13 mouse cellular contexts compared by ENCODE assay signal in genomic region chr1:54046923-54047322, GRCm38 (mm10).
DNase-seq lines count a peak whose midpoint lies in the region; ATAC-seq and TF ChIP-seq lines count a peak whose summit lies in the region.
"Had no signal": no experiment of that assay in that cellular context is flagged by ENCODE, and none has a peak within 500 bp of the region (broad histone marks: within the 10 kb centered on the region; RNA-seq: fewer than 3 reads in every experiment).

No protein-coding gene starts in this region.

- no peak for ATAC-seq in kidney, postnatal 0 days (replicated peaks; ENCODE audit: low FRiP score, low read depth)
- no peak for ATAC-seq in kidney, embryonic 14.5 days (ENCODE audit: low FRiP score, low TSS enrichment)
- ATAC-seq in heart, embryonic 11.5 days (replicated peaks; ENCODE audit: insufficient number of reproducible peaks, low FRiP score, low TSS enrichment) = no peak; the same call in 1 of the 2 replicates
- no peak for ATAC-seq in midbrain, embryonic 15.5 days (replicated peaks)

- 43% methylated on average over 1 of the region's 1 CpGs for WGBS in kidney, postnatal 0 days
- 39% methylated on average over 1 of the region's 1 CpGs for WGBS in kidney, embryonic 14.5 days
- WGBS in heart, embryonic 11.5 days (ENCODE audit: insufficient replicate concordance) = 19% methylated on average over 1 of the region's 1 CpGs
- 69% methylated on average over 1 of the region's 1 CpGs for WGBS in midbrain, embryonic 15.5 days

- no peak for TF ChIP-seq CTCF in kidney, postnatal 0 days (IDR thresholded peaks at IDR 0.05; ENCODE audit: low read depth)

- no peaks in the 10 kb centered on the region for H3K4me1 ChIP-seq in kidney, postnatal 0 days (replicated peaks; ENCODE audit: insufficient read depth, low read length)
- H3K4me1 ChIP-seq in kidney, embryonic 14.5 days (ENCODE audit: control insufficient read depth, insufficient read depth, low read length) = no peaks in the 10 kb centered on the region
- peaks cover 29% of the 10 kb centered on the region for H3K4me1 ChIP-seq in heart, embryonic 11.5 days (ENCODE audit: control insufficient read depth, insufficient read depth, low read length)
- no peaks in the 10 kb centered on the region for H3K4me1 ChIP-seq in midbrain, embryonic 15.5 days
- H3K4me1 ChIP-seq: limb, embryonic 12.5 days; lung, embryonic 15.5 days had no signal

- H3K9ac ChIP-seq in kidney, postnatal 0 days (ENCODE audit: low read depth, low read length) = no peak overlapping the region
- H3K9ac ChIP-seq in kidney, embryonic 14.5 days (ENCODE audit: low read depth, low read length) = no peak overlapping the region
- no peak overlapping the region for H3K9ac ChIP-seq in heart, embryonic 11.5 days (ENCODE audit: low read depth, low read length)
- H3K9ac ChIP-seq in midbrain, embryonic 15.5 days = no peak overlapping the region
- H3K9ac ChIP-seq: heart, embryonic 15.5 days; limb, embryonic 12.5 days; lung, embryonic 15.5 days had no signal

- peak; percentile 4 for DNase-seq in kidney, postnatal 0 days (ENCODE audit: low spot score)
- peak; percentile 96 for DNase-seq in heart, adult 11 months
- DNase-seq in kidney, postnatal 36 days = peak; percentile 11 to 49
- no peak for DNase-seq in right cerebral cortex, postnatal 14 days
- DNase-seq: cerebellum, postnatal 36 days; layer of hippocampus, postnatal 36 days; right cerebral cortex, postnatal 25 days had no signal

- no peak overlapping the region for H3K4me2 ChIP-seq in kidney, postnatal 0 days (ENCODE audit: low read length)
- no peak overlapping the region for H3K4me2 ChIP-seq in kidney, embryonic 14.5 days (replicated peaks; ENCODE audit: low read depth, low read length)
- H3K4me2 ChIP-seq in heart, embryonic 11.5 days = no peak overlapping the region
- H3K4me2 ChIP-seq in midbrain, embryonic 15.5 days = no peak overlapping the region
- H3K4me2 ChIP-seq: heart, embryonic 15.5 days; limb, embryonic 12.5 days; lung, embryonic 15.5 days had no signal

- no peaks in the 10 kb centered on the region for H3K36me3 ChIP-seq in kidney, postnatal 0 days (ENCODE audit: insufficient read depth, low read length)
- H3K36me3 ChIP-seq in kidney, embryonic 14.5 days (ENCODE audit: control insufficient read depth, insufficient read depth, low read length) = no peaks in the 10 kb centered on the region
- no peaks in the 10 kb centered on the region for H3K36me3 ChIP-seq in heart, embryonic 11.5 days (ENCODE audit: control insufficient read depth, insufficient read depth, low read length)
- no peaks in the 10 kb centered on the region for H3K36me3 ChIP-seq in midbrain, embryonic 15.5 days (replicated peaks)
- H3K36me3 ChIP-seq: heart, embryonic 15.5 days; limb, embryonic 12.5 days; lung, embryonic 15.5 days had no signal

- H3K4me3 ChIP-seq in kidney, postnatal 0 days (replicated peaks; ENCODE audit: low read depth, low read length) = no peak overlapping the region
- H3K4me3 ChIP-seq in kidney, embryonic 14.5 days (ENCODE audit: low read length) = no peak overlapping the region
- H3K4me3 ChIP-seq in heart, embryonic 11.5 days (ENCODE audit: low read depth, low read length) = no peak overlapping the region
- H3K4me3 ChIP-seq in midbrain, embryonic 15.5 days = no peak overlapping the region
- H3K4me3 ChIP-seq: heart, embryonic 15.5 days; limb, embryonic 12.5 days; lung, embryonic 15.5 days had no signal

- H3K27ac ChIP-seq in kidney, postnatal 0 days = no peak overlapping the region
- H3K27ac ChIP-seq in kidney, embryonic 14.5 days (ENCODE audit: low read depth, low read length) = no peak overlapping the region
- peak overlapping the region; percentile 29; the same call in 1 of the 2 replicates for H3K27ac ChIP-seq in heart, embryonic 11.5 days (ENCODE audit: low read depth, low read length)
- no peak overlapping the region for H3K27ac ChIP-seq in midbrain, embryonic 15.5 days
- H3K27ac ChIP-seq: heart, embryonic 15.5 days; limb, embryonic 12.5 days; lung, embryonic 15.5 days had no signal

- H3K9me3 ChIP-seq in kidney, postnatal 0 days (replicated peaks; ENCODE audit: low read length) = no peaks in the 10 kb centered on the region
- H3K9me3 ChIP-seq in kidney, embryonic 14.5 days (ENCODE audit: control insufficient read depth, low read length) = no peaks in the 10 kb centered on the region
- H3K9me3 ChIP-seq in heart, embryonic 11.5 days (replicated peaks; ENCODE audit: control insufficient read depth, low read length) = no peaks in the 10 kb centered on the region
- no peaks in the 10 kb centered on the region for H3K9me3 ChIP-seq in midbrain, embryonic 15.5 days
- H3K9me3 ChIP-seq: heart, embryonic 15.5 days; limb, embryonic 12.5 days; lung, embryonic 15.5 days had no signal

- H3K27me3 ChIP-seq in kidney, postnatal 0 days (ENCODE audit: insufficient read depth, low read length) = no peaks in the 10 kb centered on the region
- no peaks in the 10 kb centered on the region for H3K27me3 ChIP-seq in kidney, embryonic 14.5 days (ENCODE audit: control insufficient read depth, insufficient read depth, low read length)
- H3K27me3 ChIP-seq in heart, embryonic 11.5 days (ENCODE audit: control insufficient read depth, insufficient read depth, low read length) = no peaks in the 10 kb centered on the region
- H3K27me3 ChIP-seq in midbrain, embryonic 15.5 days (replicated peaks) = no peaks in the 10 kb centered on the region
- H3K27me3 ChIP-seq: heart, embryonic 15.5 days; limb, embryonic 12.5 days; lung, embryonic 15.5 days had no signal
